Mouse (Mus musculus) CH12.LX (cell line): ENCODE data around the gene Nup160. TPM values are rescaled to one million over a fixed set of nuclear protein-coding genes. Genes with fewer than 3 reads are reported as not detected.

ENCODE experiments used
- DNase-seq: peaks from one replicate; pipeline ENCODE4 v3.0.0-alpha.2; 2013; ENCODE audit errors: extremely low read depth
- H3K27ac ChIP-seq: 2 replicates; pipeline ENCODE4 v1.5.1; 2012; ENCODE audit warnings: low read depth, mild to moderate bottlenecking, control low read depth, moderate library complexity; ENCODE audit not compliant: insufficient read depth
- H3K27me3 ChIP-seq: replicated peaks from 2 replicates; pipeline ENCODE3; 2012; ENCODE audit warnings: inconsistent platforms
- H3K36me3 ChIP-seq, 2 experiments: replicated peaks in 1 of 2; 2 replicates each; pipeline versions ENCODE3 to v1.6.1; 2012; ENCODE audit warnings: inconsistent platforms in 1 of 2, low read length in 1 of 2, mild to moderate bottlenecking in 1 of 2, mixed read lengths in 1 of 2, moderate library complexity in 1 of 2; ENCODE audit not compliant: control insufficient read depth in 1 of 2, insufficient read depth in 1 of 2
- H3K4me1 ChIP-seq, 2 experiments: 2 replicates each; pipeline ENCODE4 v1.6.1; 2012; ENCODE audit warnings: inconsistent platforms in 1 of 2, moderate library complexity in 1 of 2; ENCODE audit not compliant: insufficient read depth in 2 of 2, control insufficient read depth in 1 of 2
- H3K4me2 ChIP-seq: 2 replicates; pipeline ENCODE4 v1.6.1; 2012; ENCODE audit warnings: low read depth, mild to moderate bottlenecking, control low read depth; ENCODE audit not compliant: poor library complexity, insufficient read depth, severe bottlenecking
- H3K4me3 ChIP-seq, 3 experiments: fragments of 150-350 bp in 1 of 3; sonication (generic) in 1 of 3; replicated peaks in 1 of 3; 2 replicates each; pipeline versions ENCODE3 to v1.5.1; 2011 to 2012; ENCODE audit warnings: low read depth in 2 of 3, low read length in 2 of 3, mild to moderate bottlenecking in 2 of 3, moderate library complexity in 2 of 3, control low read depth in 1 of 3, improper control_type of control experiment in 1 of 3, inconsistent platforms in 1 of 3, mixed read lengths in 1 of 3; ENCODE audit not compliant: poor library complexity in 1 of 3
- H3K79me2 ChIP-seq: replicated peaks from 2 replicates; pipeline ENCODE4 v1.6.1; 2012; ENCODE audit warnings: mild to moderate bottlenecking, moderate library complexity; ENCODE audit not compliant: control insufficient read depth, poor library complexity, insufficient read depth, severe bottlenecking; ENCODE audit errors: extremely low read depth
- H3K9ac ChIP-seq: 2 replicates; pipeline ENCODE4 v1.6.1; 2012; ENCODE audit warnings: low read depth, mild to moderate bottlenecking, control low read depth, moderate library complexity; ENCODE audit not compliant: insufficient read depth
- H3K9me3 ChIP-seq: replicated peaks from 2 replicates; pipeline ENCODE3; 2012; ENCODE audit warnings: low read length, inconsistent platforms, mixed read lengths
- BHLHE40 ChIP-seq: IDR thresholded peaks from 2 replicates; pipeline ENCODE4 v1.6.1; 2011; ENCODE audit warnings: mild to moderate bottlenecking, low read depth, low read length, improper control_type of control experiment
- E2F4 ChIP-seq: IDR thresholded peaks from 2 replicates; pipeline ENCODE4 v1.6.1; 2011; ENCODE audit warnings: low read depth, low read length, improper control_type of control experiment; ENCODE audit not compliant: insufficient replicate concordance
- EP300 ChIP-seq: IDR thresholded peaks from 2 replicates; pipeline ENCODE4 v1.6.1; 2011; ENCODE audit warnings: low read length, improper control_type of control experiment
- ETS1 ChIP-seq: conservative IDR thresholded peaks from 2 replicates; pipeline ENCODE4 v1.6.1; 2012; ENCODE audit warnings: low read depth, mild to moderate bottlenecking, inconsistent platforms, low read length, improper control_type of control experiment, moderate library complexity
- IRF4 ChIP-seq: IDR thresholded peaks from 2 replicates; pipeline ENCODE4 v1.6.1; 2014; ENCODE audit warnings: low read depth, mild to moderate bottlenecking, inconsistent platforms, low read length, improper control_type of control experiment
- JUND ChIP-seq: conservative IDR thresholded peaks from 2 replicates; pipeline ENCODE4 v1.6.1; 2011; ENCODE audit warnings: low read depth, low read length, improper control_type of control experiment
- MAX ChIP-seq: IDR thresholded peaks from 2 replicates; pipeline ENCODE4 v1.6.1; 2011; ENCODE audit warnings: low read length, improper control_type of control experiment
- MAZ ChIP-seq: IDR thresholded peaks from 2 replicates; pipeline ENCODE4 v1.6.1; 2012; ENCODE audit warnings: low read depth, mild to moderate bottlenecking, inconsistent platforms, low read length, improper control_type of control experiment, moderate library complexity
- MEF2A ChIP-seq: IDR thresholded peaks from 2 replicates; pipeline ENCODE4 v1.6.1; 2014; ENCODE audit warnings: low read depth, mild to moderate bottlenecking, inconsistent platforms, low read length, improper control_type of control experiment, borderline replicate concordance
- MXI1 ChIP-seq: IDR thresholded peaks from 2 replicates; pipeline ENCODE4 v1.6.1; 2011; ENCODE audit warnings: mild to moderate bottlenecking, low read depth, low read length, improper control_type of control experiment
- MYC ChIP-seq: IDR thresholded peaks from 2 replicates; pipeline ENCODE4 v1.6.1; 2011; ENCODE audit warnings: low read depth, mild to moderate bottlenecking, improper control_type of control experiment, low read length
- NRF1 ChIP-seq: IDR thresholded peaks from 2 replicates; pipeline ENCODE4 v1.6.1; 2014; ENCODE audit warnings: low read depth, mild to moderate bottlenecking, inconsistent platforms, low read length, improper control_type of control experiment, moderate library complexity
- POLR2AphosphoS2 ChIP-seq: IDR thresholded peaks from 2 replicates; pipeline ENCODE4 v1.6.1; 2011; ENCODE audit warnings: low read depth, low read length, improper control_type of control experiment
- RAD21 ChIP-seq: IDR thresholded peaks from 2 replicates; pipeline ENCODE4 v1.6.1; 2011; ENCODE audit warnings: low read depth, mild to moderate bottlenecking, low read length, improper control_type of control experiment, moderate library complexity
- SIN3A ChIP-seq: IDR thresholded peaks from 2 replicates; pipeline ENCODE4 v1.6.1; 2012; ENCODE audit warnings: low read length, improper control_type of control experiment, inconsistent platforms
- SMC3 ChIP-seq: IDR thresholded peaks from 2 replicates; pipeline ENCODE4 v1.6.1; 2011; ENCODE audit warnings: low read depth, low read length, improper control_type of control experiment
- TBP ChIP-seq: conservative IDR thresholded peaks from 2 replicates; pipeline ENCODE4 v1.6.1; 2011; ENCODE audit warnings: low read depth, low read length, improper control_type of control experiment
- TCF12 ChIP-seq: IDR thresholded peaks from 2 replicates; pipeline ENCODE4 v1.6.1; 2014; ENCODE audit warnings: low read depth, mild to moderate bottlenecking, inconsistent platforms, low read length, improper control_type of control experiment
- ZKSCAN1 ChIP-seq: IDR thresholded peaks from 2 replicates; pipeline ENCODE4 v1.6.1; 2012; ENCODE audit warnings: low read depth, inconsistent platforms, low read length, improper control_type of control experiment, borderline replicate concordance
- dilution Hi-C: fragments of 300-500 bp; cut with MboI; formaldehyde crosslinking; loops from 2 replicates; pipeline ENCODE4 v1.14.3; 2020; ENCODE audit warnings: low sequenced_read_pairs; ENCODE audit not compliant: extremely low pct_unique_long_range_greater_than_20kb, extremely low pct_ligation_motif_present
- in situ Hi-C: fragments of 300-500 bp; cut with MboI; formaldehyde crosslinking; loops from 3 replicates; pipeline ENCODE4 v1.14.3; 2019; ENCODE audit warnings: low sequenced_read_pairs, low pct_ligation_motif_present, low pct_unique_long_range_greater_than_20kb, mixed read lengths
- polyA plus RNA-seq: library from polyadenylated mRNA; unstranded; fragments of >175 nt; gene quantifications from 2 replicates; pipeline ENCODE4 v1.2.1, GENCODE M21; 2012; ENCODE audit warnings: low read depth; ENCODE audit not compliant: insufficient read length
- total RNA-seq, 2 experiments: library from RNA; depleted of rRNA; stranded (reverse); fragments of 300-350 nt in 1 of 2; fragments of >200 nt in 1 of 2; gene quantifications; 2 replicates each; pipeline ENCODE4 v1.2.3; 2012 to 2014

The Nup160 gene
- total and polyA plus RNA-seq, 3 experiments, result 32.7 to 71.8 (median 59.1) TPM

GRCm38 (mm10) chr2:90717948-90718347 lies 40.9 kb downstream of the Nup160 start:
- Histone ChIP-seq H3K27me3 (no peaks in the 10 kb centered on the region), H3K4me3 (no peak overlapping the region)
- TF ChIP-seq MXI1 (no peak), MAX (no peak), NRF1 (no peak), ETS1 (no peak)
- TF ChIP-seq, all 38 proteins: peak for 0
- dilution Hi-C loops (no loop called here), in situ Hi-C loops (loop anchor here (25.0 kb wide), 1 partner anchor 869 kb away; no protein-coding TSS in a partner anchor)
- no peaks in the 10 kb centered on the region for H3K4me1 ChIP-seq
- H3K27ac ChIP-seq, result no peak overlapping the region
- H3K4me2 ChIP-seq, result no peak overlapping the region
- H3K9me3 ChIP-seq, result no peaks in the 10 kb centered on the region
- peaks cover 57 to 89% of the 10 kb centered on the region in 2 experiments for H3K36me3 ChIP-seq
- no peak overlapping the region for H3K9ac ChIP-seq
- no peak for DNase-seq
- H3K79me2 ChIP-seq, result no peaks in the 10 kb centered on the region

- in situ Hi-C loops, result loop anchor here (10.0 kb wide), 1 partner anchor 48 kb away; no protein-coding TSS in a partner anchor
- peaks cover 51 to 92% of the 10 kb centered on the region in 2 experiments for H3K36me3 ChIP-seq
- dilution Hi-C loops, result no loop called here
These were observed 49.8 kb downstream of the Nup160 start for GRCm38 (mm10) chr2:90726818-90727217.

GRCm38 (mm10) chr2:90735326-90735725 lies 58.3 kb downstream of the Nup160 start:
- H3K27ac ChIP-seq, result no peak overlapping the region
- no peak for TF ChIP-seq MYC
- TF ChIP-seq SIN3A, result no peak
- TF ChIP-seq POLR2AphosphoS2, result no peak
- no peak for TF ChIP-seq JUND
- TF ChIP-seq EP300, result no peak
- no peak for TF ChIP-seq TCF12
- no peak for TF ChIP-seq ZKSCAN1
- no peak for TF ChIP-seq SMC3
- TF ChIP-seq MXI1, result no peak
- no peak for TF ChIP-seq MAZ
- TF ChIP-seq MEF2A, result no peak
- no peak for TF ChIP-seq TBP
- no peak for TF ChIP-seq RAD21
- no peak for DNase-seq
- no peaks in the 10 kb centered on the region for H3K79me2 ChIP-seq
- H3K9me3 ChIP-seq, result no peaks in the 10 kb centered on the region
- H3K4me3 ChIP-seq, result no peak overlapping the region
- peaks cover 53 to 82% of the 10 kb centered on the region in 2 experiments for H3K36me3 ChIP-seq
- dilution Hi-C loops (no loop called here), in situ Hi-C loops (no loop called here)
- H3K9ac ChIP-seq, result no peak overlapping the region
- 0 out of 4 replicates have a peak, but pooled peaks cover 0 to 5% of the 10 kb centered on the region in 2 experiments for H3K4me1 ChIP-seq
- no peak overlapping the region for H3K4me2 ChIP-seq
- H3K27me3 ChIP-seq, result no peaks in the 10 kb centered on the region

More at GRCm38 (mm10) chr2:90726818-90727217, 49.8 kb downstream of the Nup160 start:
- no peak overlapping the region for H3K4me3 ChIP-seq
- H3K9ac ChIP-seq, result no peak overlapping the region
- no peaks in the 10 kb centered on the region for H3K27me3 ChIP-seq
- no peak overlapping the region for H3K4me2 ChIP-seq
- H3K79me2 ChIP-seq, result no peaks in the 10 kb centered on the region
- no peaks in the 10 kb centered on the region for H3K4me1 ChIP-seq
- no peaks in the 10 kb centered on the region for H3K9me3 ChIP-seq
- no peak for DNase-seq
- no peak for TF ChIP-seq BHLHE40
- no peak for TF ChIP-seq MAZ
- TF ChIP-seq JUND, result no peak
- no peak for TF ChIP-seq TBP
- no peak for TF ChIP-seq SIN3A
- no peak for TF ChIP-seq POLR2AphosphoS2
- TF ChIP-seq IRF4, result no peak
- no peak for TF ChIP-seq RAD21
- no peak for TF ChIP-seq E2F4
- no peak overlapping the region for H3K27ac ChIP-seq
